Mouse (Mus musculus): ENCODE measurements at regions not wholly inside any gene's neighbourhood (a gene's known extent, or its start where the extent isn't known, plus 50 kb on each side); places are given as distances from the start of the nearest gene placed in this dataset.

DNA sequence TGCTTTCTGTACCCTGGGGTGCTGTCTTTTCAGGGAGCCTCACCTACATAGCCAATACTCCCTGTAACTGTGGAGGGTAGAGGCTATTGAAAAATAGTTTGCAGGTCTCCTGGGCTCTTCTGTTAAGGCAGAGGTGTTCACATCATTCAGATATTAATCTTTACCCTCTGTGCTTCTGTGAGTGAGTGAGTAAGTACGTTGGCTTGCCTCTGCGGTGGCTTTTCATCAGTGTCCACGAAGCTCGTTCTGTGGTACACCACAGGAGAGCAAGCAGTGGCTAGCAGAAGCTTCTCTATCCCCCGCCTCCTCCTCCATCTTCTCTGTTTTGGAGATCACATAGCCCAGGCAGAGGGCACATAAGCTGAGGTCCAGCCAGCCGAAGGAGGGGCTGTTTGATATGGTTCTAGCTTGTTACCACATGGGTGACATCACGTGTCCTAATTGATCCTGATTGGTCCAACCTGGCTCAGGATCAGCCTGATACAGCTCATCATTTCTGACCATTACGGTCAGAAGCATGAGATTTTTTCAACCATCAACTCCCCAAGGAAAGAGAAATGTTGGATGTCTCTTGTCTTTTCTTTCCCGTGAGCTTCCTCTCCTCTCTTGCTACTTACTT lies 680.6 kb upstream of the Car8 start:
- no peak for DNase-seq (ENCODE audit: low spot score in 2 of 2)

All from gastrocnemius, postnatal 4 days (tissue).